Mouse (Mus musculus): ENCODE measurements around the gene 1700016H13Rik. TPM values are rescaled to one million over a fixed set of nuclear protein-coding genes. Genes with fewer than 3 reads are reported as not detected.

The 1700016H13Rik gene
- not detected for polyA plus RNA-seq (2017; shearing (Covaris generic))

GRCm38 (mm10) chr5:103655346-103656118 is at the start of gene 1700016H13Rik:
1700016H13Rik (minus strand) TSS chr5:103656010.
- peak; percentile 90 for ATAC-seq

GRCm38 (mm10) chr5:103705331-103705730 is 49.5 kb upstream of the 1700016H13Rik start:
- no peak for ATAC-seq

GRCm38 (mm10) chr5:103702527-103702926 is 46.7 kb upstream of the 1700016H13Rik start:
- no peak for ATAC-seq

- no peak for ATAC-seq
Observed at GRCm38 (mm10) chr5:103701466-103701865, 45.7 kb upstream of the 1700016H13Rik start.

- no peak for ATAC-seq
Observed at GRCm38 (mm10) chr5:103700661-103701060, 44.9 kb upstream of the 1700016H13Rik start.

GRCm38 (mm10) chr5:103699537-103699936 is 43.7 kb upstream of the 1700016H13Rik start:
- ATAC-seq: no peak

GRCm38 (mm10) chr5:103698577-103698976 is 42.8 kb upstream of the 1700016H13Rik start:
- ATAC-seq: no peak

GRCm38 (mm10) chr5:103697875-103698491 is 42.2 kb upstream of the 1700016H13Rik start:
- ATAC-seq: peak; percentile 48

GRCm38 (mm10) chr5:103694094-103694493 is 38.3 kb upstream of the 1700016H13Rik start:
- no peak for ATAC-seq

- peak; percentile 6 for ATAC-seq
Observed at GRCm38 (mm10) chr5:103693041-103693641, 37.3 kb upstream of the 1700016H13Rik start.

GRCm38 (mm10) chr5:103692531-103693040 is 36.8 kb upstream of the 1700016H13Rik start:
- peak; percentile 42 for ATAC-seq

GRCm38 (mm10) chr5:103691624-103692530 is 36.1 kb upstream of the 1700016H13Rik start, which contains the start of gene Aff1:
Aff1 (plus strand) TSS chr5:103692374.
- peak; percentile 87 for ATAC-seq

- no peak for ATAC-seq
Observed at GRCm38 (mm10) chr5:103691171-103691570, 35.4 kb upstream of the 1700016H13Rik start.

- no peak for ATAC-seq
Observed at GRCm38 (mm10) chr5:103690190-103690589, 34.4 kb upstream of the 1700016H13Rik start.

- no peak for ATAC-seq
Observed at GRCm38 (mm10) chr5:103689645-103690044, 33.8 kb upstream of the 1700016H13Rik start.

GRCm38 (mm10) chr5:103681824-103682223 is 26.0 kb upstream of the 1700016H13Rik start:
- ATAC-seq: no peak

GRCm38 (mm10) chr5:103680381-103680780 is 24.6 kb upstream of the 1700016H13Rik start:
- peak; percentile 91 for ATAC-seq

- no peak for ATAC-seq
Observed at GRCm38 (mm10) chr5:103678974-103679373, 23.2 kb upstream of the 1700016H13Rik start.

- ATAC-seq: no peak
Observed at GRCm38 (mm10) chr5:103677894-103678293, 22.1 kb upstream of the 1700016H13Rik start.

GRCm38 (mm10) chr5:103676289-103676881 is 20.6 kb upstream of the 1700016H13Rik start:
- no peak for ATAC-seq

- no peak for ATAC-seq
Observed at GRCm38 (mm10) chr5:103674482-103674881, 18.7 kb upstream of the 1700016H13Rik start.

GRCm38 (mm10) chr5:103673611-103674010 is 17.8 kb upstream of the 1700016H13Rik start:
- ATAC-seq: no peak

All from CD4-positive, CD25-positive, alpha-beta regulatory T cell, adult 4 months (primary cell).